In the genomic region with DNA sequence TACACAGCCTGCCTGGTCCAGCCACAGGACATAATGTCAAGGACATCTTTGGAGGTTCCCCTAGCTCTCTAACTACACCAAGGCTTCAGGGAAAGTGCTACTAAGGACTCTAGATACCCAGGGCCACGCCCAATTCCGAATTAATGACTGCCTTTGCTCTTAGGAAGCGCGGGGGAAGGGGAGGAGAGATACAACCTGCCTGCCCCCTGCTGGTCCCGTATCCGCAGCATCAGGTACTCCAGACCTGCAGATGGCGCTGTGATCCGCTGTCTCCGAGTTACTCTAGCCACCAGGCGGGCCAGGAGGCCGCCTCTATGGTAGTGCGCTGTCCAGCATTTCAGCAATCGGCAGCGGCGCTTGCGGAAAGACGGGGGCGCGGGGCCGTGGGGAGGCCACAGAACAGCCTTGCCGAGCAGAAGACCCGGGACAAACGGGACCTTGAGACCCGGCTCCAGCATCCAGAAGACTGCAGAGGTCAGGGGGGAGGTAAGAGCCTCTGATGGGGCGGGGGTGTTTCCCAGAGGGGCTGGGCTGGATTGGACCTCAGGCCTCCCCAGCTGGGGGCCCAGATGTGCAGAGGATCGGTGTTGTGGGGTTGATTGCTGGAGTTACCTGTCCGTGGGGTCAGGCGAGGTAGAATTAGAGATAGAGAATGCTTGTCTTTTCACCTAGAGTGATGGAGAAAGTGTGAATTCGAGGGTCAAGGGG, we compare ENCODE assay signal across 8 mouse cellular contexts. TPM values are rescaled to one million over a fixed set of nuclear protein-coding genes. Genes with fewer than 3 reads are reported as not detected.
DNase-seq lines count a peak whose midpoint lies in the region; ATAC-seq lines count a peak whose summit lies in the region.

A gene (plus strand): TSS at position 336 of the 708 bp plus-strand sequence.

- ATAC-seq in inflammation-experienced regulatory T-cells, adult 6 months = peak; percentile 90

- DNase-seq in ZHBTc4 (ENCODE audit: low read depth, low spot score) = peak; percentile 98
- DNase-seq in cerebellum, postnatal 4 days (ENCODE audit: low spot score in 2 of 2) = peak; percentile 87 to 97
- peak; percentile 88 for DNase-seq in gastrocnemius, adult 18-20 months (ENCODE audit: low spot score)
- peak; percentile 74 to 91 for DNase-seq in left cerebral cortex, adult 9 months (ENCODE audit: low spot score in 2 of 2)
- peak; percentile 94 for DNase-seq in mesoderm, embryonic 11.5 days (ENCODE audit: low read depth, low spot score)
- peak; percentile 90 for DNase-seq in right cerebral cortex, postnatal 25 days
- DNase-seq in urinary bladder, postnatal 36 days (ENCODE audit: low spot score in 2 of 2) = peak; percentile 84 to 89

RNA-seq across cellular contexts. Expression of the gene that starts here (rescaled TPM):
- not detected for total RNA-seq in gastrocnemius, adult 18-20 months (2021)
- polyA plus RNA-seq in inflammation-experienced regulatory T-cells, adult 6 months (2017; shearing (Covaris generic)) = not detected

Comparison
In these comparisons a context has a peak if more than half of its experiments do, and no peak if none do; other contexts are left out.
1. Peak in every context shown above with its lines: DNase-seq and ATAC-seq.
2. Peak in DNase-seq in gastrocnemius, adult 18-20 months; RNA of the gene not detected or under 1 TPM.
3. Peak in ATAC-seq in inflammation-experienced regulatory T-cells, adult 6 months; RNA of the gene not detected or under 1 TPM.